Mouse (Mus musculus) megakaryocyte, embryonic 14.5 days (primary cell): ENCODE data around the gene Mindy4. TPM values are rescaled to one million over a fixed set of nuclear protein-coding genes. Genes with fewer than 3 reads are reported as not detected.

Experiments used
- H3K27me3 ChIP-seq: replicated peaks from 2 replicates; pipeline ENCODE3; 2012; ENCODE audit warnings: inconsistent platforms
- H3K36me3 ChIP-seq: replicated peaks from 2 replicates; pipeline ENCODE3; 2012; ENCODE audit warnings: low read length, inconsistent platforms, mixed read lengths
- H3K4me1 ChIP-seq: 2 replicates; pipeline ENCODE4 v1.6.1; 2012; ENCODE audit warnings: inconsistent platforms
- H3K4me3 ChIP-seq: replicated peaks from 2 replicates; pipeline ENCODE3; 2012; ENCODE audit warnings: moderate library complexity, mild to moderate bottlenecking, inconsistent platforms
- H3K9me3 ChIP-seq: 2 replicates; pipeline ENCODE4 v1.6.1; 2012; ENCODE audit warnings: inconsistent platforms
- FLI1 ChIP-seq: IDR thresholded peaks from 2 replicates; pipeline ENCODE4 v1.6.1; 2012; ENCODE audit warnings: low read length, inconsistent platforms, mixed read lengths
- GATA1 ChIP-seq: IDR thresholded peaks from 3 replicates; pipeline ENCODE4 v1.6.1; 2012; ENCODE audit warnings: mixed read lengths, low read length, inconsistent platforms, borderline replicate concordance
- polyA plus RNA-seq: library from polyadenylated mRNA; stranded (reverse); fragments of >175 nt; gene quantifications from 2 replicates; pipeline ENCODE4 v1.2.3, GENCODE M21; 2012; ENCODE audit warnings: low replicate concordance; ENCODE audit not compliant: insufficient read depth

Mindy4 gene
- polyA plus RNA-seq, 1 experiment = 0.10 TPM

- H3K27me3 ChIP-seq = peaks cover 14% of the 10 kb centered on the region
- H3K36me3 ChIP-seq = no peaks in the 10 kb centered on the region
- no peak overlapping the region for H3K4me3 ChIP-seq
- no peaks in the 10 kb centered on the region for H3K9me3 ChIP-seq
- no peak for TF ChIP-seq GATA1
- TF ChIP-seq FLI1 = no peak
- H3K4me1 ChIP-seq = peaks cover 47% of the 10 kb centered on the region
These were observed 115.4 kb downstream of the Mindy4 start for GRCm38 (mm10) chr6:55318597-55318996.

GRCm38 (mm10) chr6:55319585-55320551 lies 116.7 kb downstream of the Mindy4 start:
- Histone ChIP-seq H3K36me3 (no peaks in the 10 kb centered on the region), H3K9me3 (no peaks in the 10 kb centered on the region), H3K27me3 (peaks cover 7% of the 10 kb centered on the region), H3K4me1 (peaks cover 60% of the 10 kb centered on the region), H3K4me3 (no peak overlapping the region)
- TF ChIP-seq FLI1 (no peak), GATA1 (no peak)

- TF ChIP-seq GATA1 (no peak), FLI1 (no peak)
- Histone ChIP-seq H3K4me1 (peaks cover 70% of the 10 kb centered on the region), H3K27me3 (peaks cover 5% of the 10 kb centered on the region), H3K36me3 (no peaks in the 10 kb centered on the region), H3K9me3 (no peaks in the 10 kb centered on the region), H3K4me3 (no peak overlapping the region)
These were observed 117.7 kb downstream of the Mindy4 start for GRCm38 (mm10) chr6:55320894-55321293.

GRCm38 (mm10) chr6:55321518-55321917 lies 118.3 kb downstream of the Mindy4 start:
- Histone ChIP-seq H3K27me3 (peaks cover 5% of the 10 kb centered on the region), H3K4me1 (peaks cover 76% of the 10 kb centered on the region), H3K36me3 (no peaks in the 10 kb centered on the region), H3K4me3 (no peak overlapping the region), H3K9me3 (no peaks in the 10 kb centered on the region)
- TF ChIP-seq FLI1 = no peak
- no peak for TF ChIP-seq GATA1

- TF ChIP-seq GATA1 = no peak
- TF ChIP-seq FLI1 = no peak
- no peaks in the 10 kb centered on the region for H3K9me3 ChIP-seq
- peaks cover 83% of the 10 kb centered on the region for H3K4me1 ChIP-seq
- peaks cover 5% of the 10 kb centered on the region for H3K27me3 ChIP-seq
- H3K36me3 ChIP-seq = no peaks in the 10 kb centered on the region
- no peak overlapping the region for H3K4me3 ChIP-seq
These were observed 119.8 kb downstream of the Mindy4 start for GRCm38 (mm10) chr6:55322980-55323379.

- H3K4me1 ChIP-seq = peaks cover 83% of the 10 kb centered on the region
- no peaks in the 10 kb centered on the region for H3K9me3 ChIP-seq
- peaks cover 4% of the 10 kb centered on the region for H3K27me3 ChIP-seq
- TF ChIP-seq GATA1 (no peak), FLI1 (no peak)
- H3K4me3 ChIP-seq = no peak overlapping the region
- no peaks in the 10 kb centered on the region for H3K36me3 ChIP-seq
These were observed 120.9 kb downstream of the Mindy4 start for GRCm38 (mm10) chr6:55323908-55324634.

GRCm38 (mm10) chr6:55324785-55325184 lies 121.6 kb downstream of the Mindy4 start:
- TF ChIP-seq GATA1 = no peak
- no peak for TF ChIP-seq FLI1
- Histone ChIP-seq H3K27me3 (peaks cover 4% of the 10 kb centered on the region), H3K4me3 (no peak overlapping the region), H3K9me3 (no peaks in the 10 kb centered on the region), H3K4me1 (peaks cover 84% of the 10 kb centered on the region), H3K36me3 (no peaks in the 10 kb centered on the region)

GRCm38 (mm10) chr6:55326299-55326698 lies 123.1 kb downstream of the Mindy4 start:
- no peaks in the 10 kb centered on the region for H3K36me3 ChIP-seq

GRCm38 (mm10) chr6:55327326-55327725 lies 124.1 kb downstream of the Mindy4 start:
- H3K4me1 ChIP-seq = peaks cover 92% of the 10 kb centered on the region
- peaks cover 4% of the 10 kb centered on the region for H3K27me3 ChIP-seq
- no peaks in the 10 kb centered on the region for H3K9me3 ChIP-seq

More at GRCm38 (mm10) chr6:55326299-55326698, 123.1 kb downstream of the Mindy4 start:
- peaks cover 4% of the 10 kb centered on the region for H3K27me3 ChIP-seq
- peak overlapping the region; percentile 63 for H3K4me3 ChIP-seq
- TF ChIP-seq GATA1 (no peak), FLI1 (no peak)
- H3K4me1 ChIP-seq = peaks cover 89% of the 10 kb centered on the region
- no peaks in the 10 kb centered on the region for H3K9me3 ChIP-seq

GRCm38 (mm10) chr6:55328179-55328578 lies 125.0 kb downstream of the Mindy4 start:
- Histone ChIP-seq H3K4me1 (peaks cover 100% of the 10 kb centered on the region), H3K36me3 (no peaks in the 10 kb centered on the region)

More at GRCm38 (mm10) chr6:55327326-55327725, 124.1 kb downstream of the Mindy4 start:
- Histone ChIP-seq H3K36me3 (no peaks in the 10 kb centered on the region), H3K4me3 (peak overlapping the region; percentile 62)
- TF ChIP-seq FLI1 (no peak), GATA1 (no peak)

More at GRCm38 (mm10) chr6:55328179-55328578, 125.0 kb downstream of the Mindy4 start:
- no peaks in the 10 kb centered on the region for H3K9me3 ChIP-seq
- H3K4me3 ChIP-seq = no peak overlapping the region
- H3K27me3 ChIP-seq = peaks cover 4% of the 10 kb centered on the region
- TF ChIP-seq GATA1 (no peak), FLI1 (no peak)
